Mouse (Mus musculus): ENCODE results near the gene H2-Aa.

DNA sequence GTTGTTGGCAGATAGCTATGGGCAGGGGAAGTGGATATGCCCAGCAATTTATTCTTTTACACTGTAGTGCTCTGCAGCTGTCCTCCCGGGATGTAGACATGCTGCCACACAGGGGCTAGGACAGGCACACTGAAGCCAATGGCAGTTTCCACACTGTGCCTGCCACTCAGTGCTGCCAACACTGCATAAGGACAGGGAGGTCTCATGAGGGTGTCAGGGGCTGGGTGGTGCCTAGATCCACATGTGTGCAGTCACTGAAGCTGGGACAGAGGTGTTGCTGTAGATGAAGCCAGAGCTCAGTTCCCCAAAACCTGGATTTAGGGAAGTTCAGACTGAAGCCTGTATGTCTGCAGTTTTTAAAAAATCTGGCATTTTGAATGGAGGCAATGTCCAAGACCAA lies 24.6 kb upstream of the H2-Aa start:
- TF ChIP-seq CTCF (IDR thresholded peaks at IDR 0.05; ENCODE audit: low read depth) (no peak), EP300 (IDR thresholded peaks at IDR 0.05; ENCODE audit: low read depth) (no peak)
